Mouse (Mus musculus): ENCODE results near the gene Eepd1. TPM values are rescaled to one million over a fixed set of nuclear protein-coding genes. Genes with fewer than 3 reads are reported as not detected.

Gene Eepd1
- polyA plus RNA-seq, 1 experiment from 2014 or later, result 19.7 TPM

GRCm38 (mm10) chr9:25516640-25517039, 35.3 kb downstream of the Eepd1 start:
- Histone ChIP-seq H3K36me3 (no peaks in the 10 kb centered on the region), H3K9ac (no peak overlapping the region), H3K27me3 (no peaks in the 10 kb centered on the region), H3K9me3 (no peaks in the 10 kb centered on the region), H3K4me1 (peaks cover 30% of the 10 kb centered on the region), H3K4me2 (replicated peaks) (no peak overlapping the region), H3K4me3 (no peak overlapping the region), H3K27ac (no peak overlapping the region)
- no peak for ATAC-seq (ENCODE audit: insufficient number of reproducible peaks, insufficient read depth, low FRiP score, low TSS enrichment)
- WGBS, result 85% methylated on average over 7 of the region's 7 CpGs

DNA sequence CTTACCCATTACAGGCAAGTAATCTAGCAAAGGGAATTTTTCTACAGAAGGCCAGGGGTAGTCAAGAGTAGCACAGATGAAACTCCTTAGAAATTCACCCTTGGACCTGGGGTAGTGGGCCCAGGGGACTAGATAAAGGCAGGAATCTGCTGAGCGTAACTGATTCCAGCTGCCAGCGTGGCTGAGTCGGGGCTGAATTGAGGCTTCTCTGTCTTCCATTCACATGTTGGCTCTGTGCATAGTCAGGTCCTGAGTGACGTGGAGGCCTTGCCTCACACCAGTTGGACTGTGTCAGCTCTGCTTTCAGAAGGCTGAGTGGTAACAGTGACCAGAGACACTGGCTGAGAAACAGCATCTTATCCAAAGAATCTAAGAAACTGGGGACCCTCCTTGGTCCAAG, 36.6 kb downstream of the Eepd1 start:
- 18% methylated on average over 4 of the region's 4 CpGs for WGBS
- peaks cover 30% of the 10 kb centered on the region for H3K4me1 ChIP-seq
- H3K27me3 ChIP-seq, result no peaks in the 10 kb centered on the region
- H3K9ac ChIP-seq, result no peak overlapping the region
- H3K27ac ChIP-seq, result peak overlapping the region; percentile 36; the same call in 1 of the 2 replicates
- no peak overlapping the region for H3K4me3 ChIP-seq
- no peaks in the 10 kb centered on the region for H3K36me3 ChIP-seq
- no peaks in the 10 kb centered on the region for H3K9me3 ChIP-seq
- no peak overlapping the region for H3K4me2 ChIP-seq (replicated peaks)
- ATAC-seq (ENCODE audit: insufficient number of reproducible peaks, insufficient read depth, low FRiP score, low TSS enrichment), result no peak

DNA sequence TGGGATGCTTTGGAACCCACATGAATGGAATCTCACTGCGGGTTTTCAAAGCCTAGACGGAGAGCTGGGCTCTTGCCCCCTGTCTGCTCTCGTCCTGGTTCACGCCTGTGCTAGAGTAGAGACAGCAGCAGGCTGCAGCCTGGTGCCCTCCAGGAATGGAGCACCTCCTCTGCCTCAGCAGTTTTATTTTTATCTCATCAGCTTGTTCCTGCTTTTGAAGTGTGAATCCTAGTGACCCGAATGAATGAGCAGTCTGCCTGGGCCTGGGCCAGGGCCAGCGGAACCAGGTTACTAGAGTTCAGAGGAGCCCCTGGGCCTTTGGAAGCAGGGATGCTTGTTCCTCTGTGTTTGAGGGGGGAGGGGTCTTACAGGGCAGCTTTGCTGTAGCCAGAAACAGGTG, 37.8 kb downstream of the Eepd1 start:
- no peak for ATAC-seq (ENCODE audit: insufficient number of reproducible peaks, insufficient read depth, low FRiP score, low TSS enrichment)
- Histone ChIP-seq H3K36me3 (no peaks in the 10 kb centered on the region), H3K4me3 (no peak overlapping the region), H3K27ac (no peak overlapping the region), H3K9me3 (no peaks in the 10 kb centered on the region), H3K9ac (no peak overlapping the region), H3K4me2 (replicated peaks) (no peak overlapping the region), H3K4me1 (peaks cover 30% of the 10 kb centered on the region), H3K27me3 (no peaks in the 10 kb centered on the region)
- WGBS, result 45% methylated on average over 6 of the region's 6 CpGs

DNA sequence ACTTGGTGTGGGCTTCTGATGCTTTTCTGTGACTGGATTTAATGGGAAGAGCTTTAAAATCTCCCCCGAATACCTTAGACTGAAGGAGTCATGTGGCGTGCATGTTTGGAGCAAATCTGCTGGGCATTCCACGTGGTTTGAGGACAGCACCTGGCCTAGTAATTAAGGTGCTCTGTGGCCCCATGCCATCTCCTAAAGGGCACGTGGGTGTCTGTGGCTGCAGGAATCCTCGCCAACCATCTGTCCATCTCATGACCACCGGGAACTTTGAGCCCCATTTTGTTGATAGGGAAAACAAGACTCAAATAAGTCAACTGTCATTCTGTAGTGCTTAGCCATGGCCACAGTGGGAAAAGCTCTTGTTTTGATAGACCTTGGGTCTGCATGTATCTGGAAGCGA, 39.5 kb downstream of the Eepd1 start:
- Histone ChIP-seq H3K4me3 (no peak overlapping the region), H3K4me2 (replicated peaks) (no peak overlapping the region), H3K27ac (no peak overlapping the region), H3K27me3 (no peaks in the 10 kb centered on the region), H3K9ac (no peak overlapping the region), H3K36me3 (no peaks in the 10 kb centered on the region), H3K9me3 (no peaks in the 10 kb centered on the region), H3K4me1 (peaks cover 30% of the 10 kb centered on the region)
- no peak for ATAC-seq (ENCODE audit: insufficient number of reproducible peaks, insufficient read depth, low FRiP score, low TSS enrichment)
- 91% methylated on average over 7 of the region's 7 CpGs for WGBS

GRCm38 (mm10) chr9:25521825-25522224, 40.5 kb downstream of the Eepd1 start:
- no peaks in the 10 kb centered on the region for H3K9me3 ChIP-seq
- WGBS, result 87% methylated on average over 2 of the region's 2 CpGs
- no peak overlapping the region for H3K4me2 ChIP-seq (replicated peaks)
- no peaks in the 10 kb centered on the region for H3K36me3 ChIP-seq
- peaks cover 37% of the 10 kb centered on the region for H3K4me1 ChIP-seq
- H3K4me3 ChIP-seq, result no peak overlapping the region
- H3K27me3 ChIP-seq, result no peaks in the 10 kb centered on the region
- no peak overlapping the region for H3K27ac ChIP-seq
- H3K9ac ChIP-seq, result no peak overlapping the region
- ATAC-seq (ENCODE audit: insufficient number of reproducible peaks, insufficient read depth, low FRiP score, low TSS enrichment), result no peak

DNA sequence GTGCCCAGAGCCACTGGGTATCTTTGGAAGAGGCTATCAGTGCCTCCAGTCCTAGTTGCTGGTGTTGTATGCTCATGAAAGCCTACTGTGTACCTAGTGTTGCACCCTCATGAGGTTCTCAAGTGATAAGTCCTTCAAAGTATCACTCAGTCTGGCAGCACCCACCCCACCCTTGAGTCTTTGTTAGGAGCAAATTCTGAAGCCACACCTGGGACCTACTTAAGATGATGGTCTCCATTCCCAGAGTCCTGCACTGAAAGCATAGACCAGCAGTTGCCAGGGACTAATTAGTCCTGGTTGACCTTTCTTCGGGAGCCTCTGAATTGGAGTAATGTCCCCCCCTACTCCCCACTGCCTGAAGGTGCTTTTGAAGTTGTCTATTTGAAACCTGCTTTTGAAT, 45.2 kb downstream of the Eepd1 start:
- Histone ChIP-seq H3K4me3 (no peak overlapping the region), H3K4me2 (replicated peaks) (peak overlapping the region; percentile 25; the same call in 1 of the 2 replicates), H3K9me3 (no peaks in the 10 kb centered on the region), H3K36me3 (no peaks in the 10 kb centered on the region), H3K4me1 (peaks cover 20% of the 10 kb centered on the region), H3K27me3 (no peaks in the 10 kb centered on the region), H3K27ac (peak overlapping the region; percentile 87), H3K9ac (no peak overlapping the region)
- ATAC-seq (ENCODE audit: insufficient number of reproducible peaks, insufficient read depth, low FRiP score, low TSS enrichment), result no peak; the same call in 1 of the 2 replicates
- 10% methylated on average over 1 of the region's 1 CpGs for WGBS

GRCm38 (mm10) chr9:25526927-25527337, 45.6 kb downstream of the Eepd1 start:
- Histone ChIP-seq H3K9me3 (no peaks in the 10 kb centered on the region), H3K4me1 (peaks cover 20% of the 10 kb centered on the region), H3K36me3 (no peaks in the 10 kb centered on the region), H3K4me3 (no peak overlapping the region), H3K9ac (no peak overlapping the region), H3K4me2 (replicated peaks) (no peak overlapping the region), H3K27me3 (no peaks in the 10 kb centered on the region), H3K27ac (peak overlapping the region; percentile 87)
- peak; percentile 91 for ATAC-seq (ENCODE audit: insufficient number of reproducible peaks, insufficient read depth, low FRiP score, low TSS enrichment)

DNA sequence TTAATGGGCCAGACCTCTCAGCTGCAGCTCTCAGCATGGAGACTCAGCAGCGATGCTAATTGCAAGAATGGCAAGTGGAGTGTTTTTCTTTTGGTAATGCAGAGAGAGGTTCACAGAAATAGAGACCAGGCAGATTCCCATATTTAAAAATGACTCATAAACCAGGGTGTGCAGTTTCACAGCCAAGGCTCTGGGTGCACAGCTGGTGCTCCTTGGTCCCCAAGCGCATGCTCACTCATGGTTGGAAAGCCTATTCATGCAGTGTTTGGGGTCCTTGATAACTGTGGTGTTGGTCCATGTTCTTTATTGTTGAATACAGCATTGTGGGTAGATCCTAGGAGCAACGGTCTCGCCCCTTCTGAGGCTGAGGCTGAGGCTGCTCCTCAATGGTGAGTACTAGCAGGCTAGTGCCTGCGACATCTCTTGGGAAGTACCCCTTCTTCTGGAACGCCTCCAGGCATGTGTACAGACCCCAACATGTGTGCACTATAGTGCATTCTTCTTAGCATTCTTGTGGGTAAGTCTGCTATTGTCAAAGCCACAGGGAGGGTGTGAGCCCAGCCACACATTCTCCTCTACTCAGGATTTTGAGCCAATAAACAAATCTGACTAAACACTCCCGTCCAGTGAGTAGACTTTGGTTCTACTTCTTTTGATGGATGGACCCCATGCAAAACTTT, 46.2 kb downstream of the Eepd1 start:
- Histone ChIP-seq H3K27me3 (no peaks in the 10 kb centered on the region), H3K27ac (peak overlapping the region; percentile 87), H3K4me1 (peaks cover 20% of the 10 kb centered on the region), H3K4me2 (replicated peaks) (no peak overlapping the region), H3K4me3 (no peak overlapping the region), H3K36me3 (no peaks in the 10 kb centered on the region), H3K9me3 (no peaks in the 10 kb centered on the region), H3K9ac (no peak overlapping the region)
- peak; percentile 72 for ATAC-seq (ENCODE audit: insufficient number of reproducible peaks, insufficient read depth, low FRiP score, low TSS enrichment)
- WGBS, result 38% methylated on average over 7 of the region's 7 CpGs

GRCm38 (mm10) chr9:25531627-25532026, 50.3 kb downstream of the Eepd1 start:
- H3K36me3 ChIP-seq, result no peaks in the 10 kb centered on the region
- no peak overlapping the region for H3K4me2 ChIP-seq (replicated peaks)
- H3K4me1 ChIP-seq, result peaks cover 15% of the 10 kb centered on the region
- no peaks in the 10 kb centered on the region for H3K9me3 ChIP-seq
- ATAC-seq (ENCODE audit: insufficient number of reproducible peaks, insufficient read depth, low FRiP score, low TSS enrichment), result no peak
- H3K27ac ChIP-seq, result no peak overlapping the region
- 58% methylated on average over 1 of the region's 1 CpGs for WGBS
- H3K27me3 ChIP-seq, result no peaks in the 10 kb centered on the region
- no peak overlapping the region for H3K9ac ChIP-seq
- no peak overlapping the region for H3K4me3 ChIP-seq

GRCm38 (mm10) chr9:25532105-25532504, 50.8 kb downstream of the Eepd1 start:
- no peak overlapping the region for H3K27ac ChIP-seq
- no peaks in the 10 kb centered on the region for H3K27me3 ChIP-seq
- no peak overlapping the region for H3K4me2 ChIP-seq (replicated peaks)
- peaks cover 10% of the 10 kb centered on the region for H3K4me1 ChIP-seq
- no peak for ATAC-seq (ENCODE audit: insufficient number of reproducible peaks, insufficient read depth, low FRiP score, low TSS enrichment)
- no peaks in the 10 kb centered on the region for H3K9me3 ChIP-seq
- no peaks in the 10 kb centered on the region for H3K36me3 ChIP-seq
- WGBS, result 52% methylated on average over 3 of the region's 3 CpGs
- no peak overlapping the region for H3K9ac ChIP-seq
- no peak overlapping the region for H3K4me3 ChIP-seq

- Histone ChIP-seq H3K27me3 (no peaks in the 10 kb centered on the region), H3K27ac (no peak overlapping the region), H3K4me3 (no peak overlapping the region), H3K4me2 (replicated peaks) (no peak overlapping the region), H3K4me1 (no peaks in the 10 kb centered on the region), H3K9ac (no peak overlapping the region), H3K9me3 (no peaks in the 10 kb centered on the region), H3K36me3 (no peaks in the 10 kb centered on the region)
- ATAC-seq (ENCODE audit: insufficient number of reproducible peaks, insufficient read depth, low FRiP score, low TSS enrichment), result no peak
- WGBS, result 79% methylated on average over 3 of the region's 3 CpGs
These were observed 54.1 kb downstream of the Eepd1 start for GRCm38 (mm10) chr9:25535487-25535886.

- no peaks in the 10 kb centered on the region for H3K9me3 ChIP-seq
- H3K27me3 ChIP-seq, result no peaks in the 10 kb centered on the region
- H3K9ac ChIP-seq, result no peak overlapping the region
- no peak overlapping the region for H3K4me2 ChIP-seq (replicated peaks)
- H3K36me3 ChIP-seq, result no peaks in the 10 kb centered on the region
- no peak overlapping the region for H3K4me3 ChIP-seq
- no peaks in the 10 kb centered on the region for H3K4me1 ChIP-seq
- no peak for ATAC-seq (ENCODE audit: insufficient number of reproducible peaks, insufficient read depth, low FRiP score, low TSS enrichment)
- WGBS, result 90% methylated on average over 2 of the region's 2 CpGs
- no peak overlapping the region for H3K27ac ChIP-seq
These were observed 58.1 kb downstream of the Eepd1 start for GRCm38 (mm10) chr9:25539461-25539860.
